Mouse (Mus musculus) stomach, embryonic 15.5 days (tissue): Measurements from ENCODE around the gene Snupn. TPM values are rescaled to one million over a fixed set of nuclear protein-coding genes. Genes with fewer than 3 reads are reported as not detected.

Source experiments
- ATAC-seq: fragments of 200-750 bp; cut with Nextera tagmentation; 2 replicates; pipeline ENCODE4 v1.8.0; 2017; ENCODE audit warnings: low read depth, moderate number of reproducible peaks, moderate TSS enrichment; ENCODE audit not compliant: insufficient read depth, low FRiP score
- H3K27ac ChIP-seq: fragments of 300-500 bp; sonication (generic); 2 replicates; pipeline ENCODE4 v1.5.1; 2015; ENCODE audit warnings: mild to moderate bottlenecking, inconsistent platforms
- H3K27me3 ChIP-seq: fragments of 300-500 bp; sonication (generic); replicated peaks from 2 replicates; pipeline ENCODE4 v1.6.1; 2015; ENCODE audit warnings: inconsistent platforms
- H3K36me3 ChIP-seq: fragments of 300-500 bp; sonication (generic); 2 replicates; pipeline ENCODE4 v1.6.1; 2015; ENCODE audit warnings: inconsistent platforms
- H3K4me1 ChIP-seq: fragments of 300-500 bp; sonication (generic); 2 replicates; pipeline ENCODE4 v1.6.1; 2015; ENCODE audit warnings: inconsistent platforms
- H3K4me2 ChIP-seq: fragments of 300-500 bp; sonication (generic); 2 replicates; pipeline ENCODE4 v1.6.1; 2015; ENCODE audit warnings: mild to moderate bottlenecking, inconsistent platforms
- H3K4me3 ChIP-seq: fragments of 300-500 bp; sonication (generic); replicated peaks from 2 replicates; pipeline ENCODE4 v1.5.1; 2015; ENCODE audit warnings: inconsistent platforms
- H3K9ac ChIP-seq: fragments of 300-500 bp; sonication (generic); 2 replicates; pipeline ENCODE4 v1.6.1; 2015; ENCODE audit warnings: inconsistent platforms
- H3K9me3 ChIP-seq: fragments of 300-500 bp; sonication (generic); 2 replicates; pipeline ENCODE4 v1.6.1; 2016; ENCODE audit warnings: inconsistent platforms
- WGBS: fragments of 180-500 bp; shearing (Covaris S2); methylation state at CpG from one replicate; pipeline ENCODE4 v1.1.7; 2015; 5-methylcytosine and 5-hydroxymethylcytosine counted together
- polyA plus RNA-seq: library from polyadenylated mRNA; unstranded; fragments of >200 nt; fragmentation: Nextera tagmentation; extraction: Ambion mirVana; gene quantifications from 2 replicates; pipeline ENCODE4 v1.2.1, GENCODE M21; 2015

The Snupn gene
- polyA plus RNA-seq, 1 experiment from 2014 or later = 18.5 TPM

GRCm38 (mm10) chr9:57031756-57032155 is 81.1 kb downstream of the Snupn start:
- ATAC-seq = no peak
- Histone ChIP-seq H3K9ac (no peak overlapping the region), H3K27me3 (no peaks in the 10 kb centered on the region), H3K4me3 (no peak overlapping the region), H3K4me1 (no peaks in the 10 kb centered on the region), H3K9me3 (no peaks in the 10 kb centered on the region), H3K4me2 (no peak overlapping the region), H3K36me3 (peaks cover 16% of the 10 kb centered on the region), H3K27ac (no peak overlapping the region)
- 93% methylated on average over 1 of the region's 1 CpGs for WGBS

Other genes with a start within 250 kb of the Snupn start
- gene Lingo1, start 154.4 kb upstream of the Snupn start, polyA plus RNA-seq = 2.8 and 3.0 TPM in 2 replicates
- 1.4 and 2.3 TPM in 2 replicates for gene Odf3l1, start 86.2 kb upstream of the Snupn start, polyA plus RNA-seq
- gene Cspg4, start 85.8 kb upstream of the Snupn start, polyA plus RNA-seq = 18.9 and 21.1 TPM in 2 replicates
- 9.3 and 10.7 TPM in 2 replicates for gene Snx33, start 22.5 kb upstream of the Snupn start, polyA plus RNA-seq
- gene Imp3, start 13.4 kb upstream of the Snupn start, polyA plus RNA-seq = 79.3 and 86.5 TPM in 2 replicates
- gene Ptpn9, start 44.0 kb downstream of the Snupn start, polyA plus RNA-seq = 17.9 and 18.3 TPM in 2 replicates
- gene Sin3a, start 121.2 kb downstream of the Snupn start, polyA plus RNA-seq = 27.1 and 28.4 TPM in 2 replicates
- 63.1 and 71.1 TPM in 2 replicates for gene Man2c1, start 179.8 kb downstream of the Snupn start, polyA plus RNA-seq
- 7.3 and 7.9 TPM in 2 replicates for gene Neil1, start 197.4 kb downstream of the Snupn start, polyA plus RNA-seq
- gene Commd4, start 207.5 kb downstream of the Snupn start, polyA plus RNA-seq = 87.0 and 90.3 TPM in 2 replicates